Mouse (Mus musculus): ENCODE results near the gene Msmp.

DNA sequence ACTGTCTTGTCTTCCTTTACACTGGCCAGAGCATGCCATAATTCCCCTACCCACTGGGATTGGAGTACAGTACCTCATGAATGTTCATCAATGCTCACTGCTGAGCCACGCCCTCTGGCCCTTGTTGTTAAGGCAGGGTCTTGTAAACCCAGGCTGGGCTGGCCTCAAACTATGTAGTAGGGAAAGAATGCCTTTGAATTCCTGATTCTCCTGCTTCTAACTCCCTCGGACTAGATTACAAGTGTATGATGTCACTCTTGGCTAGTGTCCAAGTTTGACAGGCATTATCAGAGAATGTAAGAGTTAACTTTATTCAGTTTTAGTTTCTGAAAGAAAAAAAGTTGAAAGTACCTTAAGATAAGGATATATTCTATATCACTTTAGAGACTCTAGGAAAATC is 20.1 kb downstream of the Msmp start:
- TF ChIP-seq MAFK (IDR thresholded peaks at IDR 0.05; ENCODE audit: insufficient read depth, low read depth, low read length), result no peak
- TF ChIP-seq CHD2 (IDR thresholded peaks at IDR 0.05; ENCODE audit: low read depth, low read length), result no peak
- no peak for TF ChIP-seq ZC3H11A (IDR thresholded peaks at IDR 0.05; ENCODE audit: borderline replicate concordance, low read depth, low read length)
- no peak for TF ChIP-seq HCFC1 (IDR thresholded peaks at IDR 0.05; ENCODE audit: borderline replicate concordance, insufficient read depth, low read length)

Measured in ES-E14 (cell line).